Mouse (Mus musculus): Measurements from ENCODE around the gene Gm17949.

- TF ChIP-seq TCF12 (IDR thresholded peaks at IDR 0.05; ENCODE audit: insufficient read depth, poor library complexity, severe bottlenecking) (no peak), POLR2A (IDR thresholded peaks at IDR 0.05; ENCODE audit: insufficient read length, low read depth) (no peak), POLR2AphosphoS2 (IDR thresholded peaks at IDR 0.05; ENCODE audit: insufficient read length, low read depth) (no peak), E2F4 (IDR thresholded peaks at IDR 0.05; ENCODE audit: insufficient read depth) (no peak), MYOD1 (IDR thresholded peaks at IDR 0.05; ENCODE audit: control insufficient read depth in 1 of 3, insufficient read length in 2 of 3, low read depth in 2 of 3) (no peak)
Measured at GRCm38 (mm10) chr17:57061069-57061468, 49.8 kb downstream of the Gm17949 start.
